Mouse (Mus musculus) neural tube, embryonic 11.5 days (tissue): ENCODE results near the gene Rab42. TPM values are rescaled to one million over a fixed set of nuclear protein-coding genes. Genes with fewer than 3 reads are reported as not detected.
"Not testable (repeated sequence)": the region's sequence is repeated elsewhere in the genome, so short reads cannot be mapped to it uniquely, and the experiment has no call there.

Source experiments
- ATAC-seq: fragments of 200-750 bp; cut with Nextera tagmentation; 2 replicates; pipeline ENCODE4 v1.8.0; 2017; ENCODE audit warnings: moderate number of reproducible peaks, mild to moderate bottlenecking, moderate TSS enrichment, moderate library complexity; ENCODE audit not compliant: insufficient read depth, low FRiP score, low TSS enrichment
- DNase-seq: peaks from one replicate; pipeline ENCODE4 v3.0.0-alpha.2; 2015; ENCODE audit warnings: low spot score
- H3K27ac ChIP-seq: fragments of 300-500 bp; sonication (generic); 2 replicates; pipeline ENCODE4 v1.5.1; 2014; ENCODE audit warnings: low read depth, mild to moderate bottlenecking, low read length
- H3K27me3 ChIP-seq: fragments of 300-500 bp; sonication (generic); 2 replicates; pipeline ENCODE4 v1.6.1; 2014; ENCODE audit warnings: mild to moderate bottlenecking, low read length, mixed read lengths; ENCODE audit not compliant: control insufficient read depth, insufficient read depth
- H3K36me3 ChIP-seq: fragments of 300-500 bp; sonication (generic); 2 replicates; pipeline ENCODE4 v1.6.1; 2014; ENCODE audit warnings: mild to moderate bottlenecking, low read length, moderate library complexity, mixed read lengths; ENCODE audit not compliant: control insufficient read depth, insufficient read depth
- H3K4me1 ChIP-seq: fragments of 300-500 bp; sonication (generic); 2 replicates; pipeline ENCODE4 v1.6.1; 2014; ENCODE audit warnings: low read length, mixed read lengths; ENCODE audit not compliant: control insufficient read depth, insufficient read depth
- H3K4me2 ChIP-seq: fragments of 300-500 bp; sonication (generic); 2 replicates; pipeline ENCODE4 v1.6.1; 2014; ENCODE audit warnings: low read depth, mild to moderate bottlenecking, moderate library complexity
- H3K4me3 ChIP-seq: fragments of 300-500 bp; sonication (generic); 2 replicates; pipeline ENCODE4 v1.5.1; 2014; ENCODE audit warnings: low read depth, low read length
- H3K9ac ChIP-seq: fragments of 300-500 bp; sonication (generic); 2 replicates; pipeline ENCODE4 v1.6.1; 2014; ENCODE audit warnings: mild to moderate bottlenecking, low read length
- H3K9me3 ChIP-seq: fragments of 300-500 bp; sonication (generic); 2 replicates; pipeline ENCODE4 v1.6.1; 2016; ENCODE audit warnings: low read length; ENCODE audit not compliant: control insufficient read depth
- WGBS: fragments of 180-500 bp; shearing (Covaris S2); extraction: QIAGEN DNeasy Blood & Tissue Kit; methylation state at CpG from one replicate; pipeline ENCODE4 v1.1.7; 2014; 5-methylcytosine and 5-hydroxymethylcytosine counted together
- polyA plus RNA-seq: library from polyadenylated mRNA; unstranded; fragments of >200 nt; fragmentation: Nextera tagmentation; extraction: Ambion mirVana; gene quantifications from 2 replicates; pipeline ENCODE4 v1.2.1, GENCODE M21; 2014

Rab42 gene
- polyA plus RNA-seq, 1 experiment from 2014 or later = 0.74 TPM

DNA sequence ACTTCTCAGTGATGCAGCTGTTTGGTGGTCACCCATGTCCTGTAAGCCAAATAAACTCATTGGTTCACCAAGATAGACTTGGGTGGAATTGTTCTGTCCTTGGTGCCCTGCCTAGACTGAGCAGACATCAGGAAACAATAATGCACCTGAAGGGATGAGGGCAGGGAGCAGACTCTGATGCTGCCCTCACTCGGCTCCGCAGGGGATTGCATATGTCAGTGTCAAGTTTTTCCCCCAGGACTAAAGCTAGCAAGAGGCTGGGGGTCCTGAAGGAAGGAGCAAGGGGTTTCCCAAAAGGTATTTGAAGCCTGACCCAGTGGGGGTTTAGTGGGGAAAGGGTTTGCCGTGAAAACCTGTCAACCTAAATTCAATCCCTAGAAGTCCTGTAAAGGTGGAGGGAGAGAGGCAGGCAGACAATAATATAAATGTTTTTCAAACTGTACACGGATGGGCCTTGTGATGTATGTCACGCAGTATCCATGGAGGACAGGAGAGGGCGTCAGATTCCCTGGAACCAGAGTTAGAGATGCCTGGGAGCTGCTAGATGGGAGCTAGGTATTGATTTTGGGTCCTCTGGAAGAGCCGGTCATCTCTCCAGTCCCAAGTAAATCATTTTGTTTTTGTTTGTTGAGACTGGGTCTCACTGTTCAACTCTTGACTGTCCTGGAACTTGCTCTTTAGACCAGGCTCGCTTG lies 7.3 kb downstream of the Rab42 start:
- Histone ChIP-seq H3K36me3 (peaks cover 7% of the 10 kb centered on the region; the same call in 1 of the 2 replicates), H3K4me1 (no peaks in the 10 kb centered on the region), H3K4me3 (no peak overlapping the region), H3K9ac (no peak overlapping the region), H3K9me3 (no peaks in the 10 kb centered on the region), H3K27ac (no peak overlapping the region), H3K27me3 (no peaks in the 10 kb centered on the region), H3K4me2 (no peak overlapping the region)
- ATAC-seq (no peak), DNase-seq (no peak)
- WGBS = 47% methylated on average over 8 of the region's 8 CpGs

- no peaks in the 10 kb centered on the region for H3K4me1 ChIP-seq
- H3K36me3 ChIP-seq = peaks cover 7% of the 10 kb centered on the region; the same call in 1 of the 2 replicates
- WGBS = 79% methylated on average over 7 of the region's 7 CpGs
- no peak overlapping the region for H3K27ac ChIP-seq
- ATAC-seq (no peak), DNase-seq (no peak)
- no peaks in the 10 kb centered on the region for H3K9me3 ChIP-seq
- no peaks in the 10 kb centered on the region for H3K27me3 ChIP-seq
- no peak overlapping the region for H3K9ac ChIP-seq
- no peak overlapping the region for H3K4me2 ChIP-seq
- H3K4me3 ChIP-seq = no peak overlapping the region
These were observed 9.4 kb downstream of the Rab42 start for GRCm38 (mm10) chr4:132293682-132294240.

GRCm38 (mm10) chr4:132292988-132293387 lies 10.2 kb downstream of the Rab42 start:
- Histone ChIP-seq H3K27ac (no peak overlapping the region), H3K36me3 (peaks cover 7% of the 10 kb centered on the region; the same call in 1 of the 2 replicates), H3K4me1 (no peaks in the 10 kb centered on the region), H3K27me3 (no peaks in the 10 kb centered on the region), H3K4me3 (no peak overlapping the region), H3K9me3 (no peaks in the 10 kb centered on the region), H3K4me2 (no peak overlapping the region), H3K9ac (no peak overlapping the region)
- WGBS = 50% methylated on average over 4 of the region's 4 CpGs
- DNase-seq = peak; percentile 35
- ATAC-seq = no peak

DNA sequence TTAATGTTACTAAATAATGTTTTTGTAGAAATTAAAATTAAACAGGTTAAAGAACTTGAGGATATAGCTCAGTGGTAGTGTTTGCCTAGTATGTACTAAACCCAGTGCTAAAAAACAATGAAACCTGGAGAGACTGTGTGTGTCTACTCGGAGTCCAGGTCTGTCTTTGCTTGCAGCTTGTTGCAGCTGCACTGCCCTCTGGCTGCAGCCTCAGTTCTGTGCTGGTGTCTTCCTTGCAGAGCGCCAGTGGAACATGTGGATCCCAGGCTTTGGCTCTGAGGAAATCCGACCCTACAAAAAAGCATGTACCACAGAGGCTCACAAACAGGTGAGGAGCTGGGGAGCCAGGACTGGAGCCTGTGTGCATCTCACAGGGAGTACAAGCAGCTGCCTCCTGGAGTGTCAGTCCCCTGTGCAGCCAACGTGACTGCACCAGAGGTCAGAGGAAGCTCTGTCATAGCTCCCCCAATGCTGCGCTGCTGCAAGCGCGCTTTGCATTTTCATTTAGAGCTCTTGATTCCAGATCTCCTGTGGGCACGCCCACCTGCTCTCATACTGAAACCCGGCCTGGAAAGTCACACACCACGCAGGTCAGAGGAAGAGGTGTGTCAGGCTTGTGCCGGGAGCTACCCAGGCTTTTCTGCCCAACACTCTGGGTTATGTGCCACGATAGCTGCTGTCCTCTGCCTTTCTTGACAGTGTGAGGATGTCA lies 11.4 kb downstream of the Rab42 start:
- no peaks in the 10 kb centered on the region for H3K9me3 ChIP-seq
- H3K36me3 ChIP-seq = peaks cover 7% of the 10 kb centered on the region; the same call in 1 of the 2 replicates
- H3K27me3 ChIP-seq = no peaks in the 10 kb centered on the region
- 82% methylated on average over 12 of the region's 12 CpGs for WGBS
- H3K4me3 ChIP-seq = no peak overlapping the region
- no peaks in the 10 kb centered on the region for H3K4me1 ChIP-seq
- no peak overlapping the region for H3K27ac ChIP-seq
- H3K4me2 ChIP-seq = no peak overlapping the region
- H3K9ac ChIP-seq = no peak overlapping the region
- ATAC-seq = no peak
- DNase-seq = no peak

DNA sequence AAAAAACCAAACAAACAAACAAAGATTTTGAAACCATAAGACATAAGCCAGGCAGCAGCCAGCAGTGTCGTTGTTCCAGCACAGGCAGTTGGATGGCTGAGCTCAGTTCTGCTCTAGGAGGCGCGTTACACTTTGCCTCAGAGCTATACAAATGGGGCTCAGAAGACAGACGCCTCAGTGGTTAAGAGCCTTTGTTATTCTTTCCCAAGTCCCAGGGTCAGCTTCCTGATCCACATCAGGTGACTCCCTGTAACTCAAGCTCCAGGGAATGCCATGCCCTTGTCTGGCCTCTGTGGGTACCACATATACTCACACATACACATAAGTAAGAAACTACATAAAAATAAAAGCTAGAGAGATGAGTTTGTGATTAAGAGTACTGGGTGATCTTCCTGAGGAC lies 12.1 kb downstream of the Rab42 start:
- no peak for ATAC-seq
- no peak overlapping the region for H3K4me2 ChIP-seq
- DNase-seq = no peak

DNA sequence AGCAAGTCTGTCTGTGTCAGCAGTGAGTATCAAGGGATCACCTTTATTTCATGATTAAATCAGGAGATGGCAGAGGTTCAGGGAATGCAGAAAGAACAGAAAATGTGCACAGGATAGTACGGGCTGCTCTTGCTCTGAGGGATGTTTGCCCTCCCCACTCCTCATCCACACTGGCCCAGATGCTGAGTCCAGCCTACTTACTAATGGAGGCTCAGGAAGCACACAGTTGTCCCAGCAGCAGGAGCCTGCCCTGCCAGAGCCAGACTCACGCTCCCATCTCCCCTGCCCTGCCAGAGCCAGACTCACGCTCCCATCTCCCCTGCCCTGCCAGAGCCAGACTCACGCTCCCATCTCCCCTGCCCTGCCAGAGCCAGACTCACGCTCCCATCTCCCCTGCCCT lies 14.3 kb downstream of the Rab42 start:
- H3K4me1 ChIP-seq, H3K9me3 ChIP-seq, H3K27ac ChIP-seq, ATAC-seq, H3K36me3 ChIP-seq, H3K4me3 ChIP-seq, H3K27me3 ChIP-seq, H3K9ac ChIP-seq, DNase-seq, H3K4me2 ChIP-seq: not testable (repeated sequence)
- WGBS = 79% methylated on average over 3 of the region's 5 CpGs

More for the DNA sequence above, 12.1 kb downstream of the Rab42 start:
- Histone ChIP-seq H3K9ac (no peak overlapping the region), H3K4me3 (no peak overlapping the region), H3K36me3 (peaks cover 7% of the 10 kb centered on the region; the same call in 1 of the 2 replicates), H3K9me3 (no peaks in the 10 kb centered on the region), H3K27me3 (no peaks in the 10 kb centered on the region), H3K27ac (no peak overlapping the region), H3K4me1 (no peaks in the 10 kb centered on the region)
- WGBS = 93% methylated on average over 4 of the region's 4 CpGs

- no peak overlapping the region for H3K4me2 ChIP-seq
- H3K27me3 ChIP-seq = no peaks in the 10 kb centered on the region
- H3K4me1 ChIP-seq = peaks cover 6% of the 10 kb centered on the region; the same call in 1 of the 2 replicates
- H3K9ac ChIP-seq = no peak overlapping the region
- H3K27ac ChIP-seq = no peak overlapping the region
- no peak overlapping the region for H3K4me3 ChIP-seq
- no peaks in the 10 kb centered on the region for H3K9me3 ChIP-seq
- DNase-seq = no peak
- no peak for ATAC-seq
- no peaks in the 10 kb centered on the region for H3K36me3 ChIP-seq
- WGBS = 93% methylated on average over 3 of the region's 3 CpGs
These were observed 27.2 kb downstream of the Rab42 start for GRCm38 (mm10) chr4:132275949-132276348.

- WGBS = under 1% methylated on average over 48 of the region's 48 CpGs
- Histone ChIP-seq H3K27ac (peak within 1 kb of the TSS; percentile 80), H3K4me2 (peak within 1 kb of the TSS; percentile 79), H3K27me3 (no peaks in the 10 kb centered on the region), H3K4me3 (peak within 1 kb of the TSS; percentile 76), H3K9ac (peak within 1 kb of the TSS; percentile 93), H3K36me3 (no peaks in the 10 kb centered on the region), H3K4me1 (peaks cover 6% of the 10 kb centered on the region; the same call in 1 of the 2 replicates), H3K9me3 (no peaks in the 10 kb centered on the region)
- DNase-seq (peak; percentile 97), ATAC-seq (peak; percentile 77)
These were observed 28.9 kb downstream of the Rab42 start, which contains the start of gene Taf12 for GRCm38 (mm10) chr4:132274156-132274862. Gene Taf12, plus strand, starts transcription at chr4:132274375.
